Mouse (Mus musculus) ovary, postnatal 14 days (tissue): ENCODE results near the gene Fndc5.
A peak's percentile ranks its signal among the peaks of the same experiment; 100 is the strongest.

Experiments used
- DNase-seq: peaks from one replicate; pipeline ENCODE4 v3.0.0; 2022; ENCODE audit warnings: low spot score

Fndc5 gene

GRCm38 (mm10) chr4:129124652-129125146 lies 12.1 kb upstream of the Fndc5 start:
- no peak for DNase-seq

DNA sequence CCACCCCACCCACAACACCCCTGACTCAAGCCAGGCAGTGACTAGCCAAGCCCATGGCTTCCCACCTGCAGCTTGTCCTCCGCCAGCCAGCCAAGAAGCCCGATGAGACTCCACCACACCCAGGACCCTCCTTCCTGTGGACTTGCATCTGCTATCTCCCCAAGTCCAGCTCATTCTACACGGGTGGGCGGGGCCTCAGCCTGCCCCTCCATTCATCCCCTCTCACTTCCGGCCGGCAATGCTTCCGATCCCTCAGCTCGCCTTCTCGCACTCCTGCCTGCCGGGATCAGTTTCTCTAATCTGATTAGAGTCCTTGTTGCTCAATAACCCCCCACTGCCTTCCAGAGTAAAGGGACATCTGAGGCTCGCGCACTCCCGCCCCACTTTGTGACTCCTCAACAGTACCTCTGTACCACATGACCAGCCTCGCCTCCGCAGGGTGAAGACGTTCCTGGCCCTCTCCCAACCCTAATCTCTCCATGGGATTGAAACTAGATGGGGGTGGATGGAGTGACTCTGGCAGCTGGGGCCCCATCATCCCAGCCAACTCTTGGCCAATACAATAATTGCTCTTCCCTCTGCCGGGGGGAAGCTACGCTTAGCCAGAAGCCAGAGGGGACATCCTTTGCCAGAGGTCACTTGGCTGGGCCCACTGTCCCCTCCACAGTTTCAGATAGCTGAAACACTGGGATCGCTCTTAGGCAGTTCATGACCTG lies 10.9 kb upstream of the Fndc5 start:
- no peak for DNase-seq

- DNase-seq: no peak
Observed at GRCm38 (mm10) chr4:129128582-129129338, 8.0 kb upstream of the Fndc5 start.

DNA sequence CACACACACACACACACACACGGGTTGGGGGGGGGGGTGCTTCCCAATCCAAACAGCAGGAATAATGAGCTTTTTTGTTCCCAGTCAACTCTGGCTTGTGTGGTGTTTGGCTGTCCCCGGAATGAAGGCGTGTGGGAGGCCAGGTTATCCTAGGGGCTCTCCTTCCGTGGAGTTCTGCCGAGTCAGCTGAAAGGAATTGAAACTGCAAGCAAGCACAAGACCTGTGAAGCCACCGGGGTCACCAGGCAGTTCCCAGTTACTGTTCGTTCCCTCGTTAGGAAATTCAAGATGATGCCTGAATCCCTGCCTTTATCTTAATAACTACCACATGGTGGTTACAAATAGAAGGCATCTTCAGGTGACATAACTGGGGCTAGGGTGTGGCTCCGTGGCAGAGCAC lies 7.4 kb upstream of the Fndc5 start:
- DNase-seq: no peak

DNA sequence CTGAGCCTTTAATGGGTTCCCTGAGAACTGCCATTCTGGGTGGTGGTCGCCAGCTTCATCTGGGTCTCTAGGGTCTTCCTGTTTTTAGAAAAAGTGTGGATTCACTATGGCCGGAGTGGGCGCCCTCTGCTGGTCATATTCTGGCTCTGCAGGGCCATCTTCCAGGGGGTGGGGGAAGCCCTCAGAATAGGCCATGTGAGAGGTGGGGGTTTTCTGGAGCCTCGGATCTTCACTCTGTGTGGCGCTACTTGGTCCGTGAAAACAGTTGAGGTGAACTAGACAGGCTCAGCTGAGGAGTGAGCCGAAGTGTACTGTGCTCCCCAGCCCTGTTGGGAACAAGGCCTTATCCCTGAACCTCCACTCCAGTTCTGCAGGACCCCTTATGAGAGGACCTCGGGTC lies 6.7 kb upstream of the Fndc5 start:
- DNase-seq: no peak

DNA sequence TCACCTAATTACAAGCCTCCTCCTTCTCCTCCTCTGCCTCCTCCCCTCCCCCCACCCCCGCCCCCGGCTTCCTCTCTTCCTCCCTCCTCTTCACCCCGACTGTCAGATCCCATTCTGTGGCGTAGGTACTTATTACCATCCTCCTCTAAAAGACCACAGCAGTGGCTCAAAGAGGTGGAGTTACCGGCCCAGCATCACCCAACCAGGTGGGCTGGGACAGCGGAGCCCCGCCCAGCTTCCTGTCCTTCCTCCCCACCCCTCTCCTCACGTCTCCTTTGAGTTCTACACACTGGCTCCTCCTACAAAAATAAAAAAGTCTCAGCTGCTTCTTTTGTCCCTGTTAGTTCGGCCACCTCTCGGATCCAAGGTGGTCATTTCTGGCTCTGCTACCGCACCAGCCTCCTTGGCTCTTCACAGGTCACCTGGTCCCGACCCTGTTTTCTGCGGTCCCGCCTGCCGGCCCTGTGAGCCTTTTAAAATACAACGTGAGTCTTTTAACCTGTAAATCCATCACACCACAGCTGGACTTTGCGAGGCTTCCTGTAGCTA lies 6.0 kb upstream of the Fndc5 start:
- no peak for DNase-seq

DNA sequence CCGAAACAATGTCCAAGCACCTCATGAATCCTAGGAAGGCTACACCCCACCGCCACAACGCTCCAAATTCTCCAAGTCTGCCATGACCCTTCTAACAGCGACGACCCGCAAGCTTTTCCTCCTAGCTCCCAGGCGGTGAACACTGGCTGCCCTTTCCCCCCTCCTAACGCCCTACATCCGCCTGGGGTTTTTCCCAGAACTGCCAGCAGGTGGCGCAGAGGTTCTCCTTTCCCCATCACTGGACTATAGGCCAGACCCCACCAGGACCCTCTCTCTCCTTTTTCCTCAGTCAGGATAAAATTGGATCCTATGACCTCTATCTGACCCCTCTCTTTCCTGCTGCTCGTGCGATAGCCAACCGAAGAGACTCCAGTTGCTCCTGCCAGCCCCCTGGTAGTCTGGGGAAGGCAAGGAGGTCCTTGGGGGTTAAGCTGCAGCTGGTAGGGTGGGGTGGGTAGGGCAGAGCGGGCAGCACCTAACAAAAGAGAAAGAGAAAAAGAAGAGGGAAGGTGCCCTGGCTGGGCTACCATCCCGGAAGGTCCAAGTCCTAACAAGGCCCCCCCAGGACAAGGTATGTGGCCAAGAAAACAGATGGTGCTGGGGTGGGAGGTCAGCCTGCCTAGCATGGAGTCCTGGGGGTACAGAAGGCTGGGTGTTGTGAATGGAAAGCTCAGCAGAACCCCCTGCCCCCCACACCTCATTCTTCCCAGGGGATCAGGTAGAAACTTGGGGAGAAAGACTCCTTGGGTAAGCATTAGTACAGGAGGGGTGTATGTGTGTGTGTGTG lies 1.8 kb upstream of the Fndc5 start:
- DNase-seq: peak; percentile 81

GRCm38 (mm10) chr4:129135637-129136036 lies 1.2 kb upstream of the Fndc5 start:
- DNase-seq: no peak

- DNase-seq: no peak
Observed at GRCm38 (mm10) chr4:129136189-129136578, 615 bp upstream of the Fndc5 start.

- no peak for DNase-seq
Observed at GRCm38 (mm10) chr4:129137392-129138321, 858 bp downstream of the Fndc5 start.

- DNase-seq: no peak
Observed at GRCm38 (mm10) chr4:129139642-129140041, 2.8 kb downstream of the Fndc5 start.

DNA sequence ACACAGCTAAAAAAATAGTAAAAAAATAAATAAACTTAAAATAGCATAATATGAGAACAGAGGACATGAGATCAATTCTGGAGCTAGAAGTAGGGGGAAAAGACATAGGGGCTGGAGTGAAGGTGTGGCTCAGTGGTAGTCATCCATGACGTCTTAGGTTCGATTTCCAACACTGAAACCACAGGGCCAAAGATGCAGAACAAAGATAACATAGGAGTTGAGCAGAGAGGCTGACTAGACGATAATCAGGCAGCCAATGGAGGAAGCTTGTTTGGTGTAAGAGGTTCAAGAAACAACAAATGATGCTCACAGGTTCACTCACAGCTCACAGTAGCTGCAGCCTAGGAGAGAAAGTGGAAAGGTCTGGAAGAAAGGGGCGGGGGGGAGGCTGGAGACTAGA lies 4.0 kb downstream of the Fndc5 start:
- no peak for DNase-seq

GRCm38 (mm10) chr4:129141560-129142438 lies 5.0 kb downstream of the Fndc5 start:
- DNase-seq: no peak

GRCm38 (mm10) chr4:129142439-129143045 lies 5.7 kb downstream of the Fndc5 start:
- no peak for DNase-seq

- DNase-seq: no peak
Observed at GRCm38 (mm10) chr4:129143509-129143908, 6.7 kb downstream of the Fndc5 start.

DNA sequence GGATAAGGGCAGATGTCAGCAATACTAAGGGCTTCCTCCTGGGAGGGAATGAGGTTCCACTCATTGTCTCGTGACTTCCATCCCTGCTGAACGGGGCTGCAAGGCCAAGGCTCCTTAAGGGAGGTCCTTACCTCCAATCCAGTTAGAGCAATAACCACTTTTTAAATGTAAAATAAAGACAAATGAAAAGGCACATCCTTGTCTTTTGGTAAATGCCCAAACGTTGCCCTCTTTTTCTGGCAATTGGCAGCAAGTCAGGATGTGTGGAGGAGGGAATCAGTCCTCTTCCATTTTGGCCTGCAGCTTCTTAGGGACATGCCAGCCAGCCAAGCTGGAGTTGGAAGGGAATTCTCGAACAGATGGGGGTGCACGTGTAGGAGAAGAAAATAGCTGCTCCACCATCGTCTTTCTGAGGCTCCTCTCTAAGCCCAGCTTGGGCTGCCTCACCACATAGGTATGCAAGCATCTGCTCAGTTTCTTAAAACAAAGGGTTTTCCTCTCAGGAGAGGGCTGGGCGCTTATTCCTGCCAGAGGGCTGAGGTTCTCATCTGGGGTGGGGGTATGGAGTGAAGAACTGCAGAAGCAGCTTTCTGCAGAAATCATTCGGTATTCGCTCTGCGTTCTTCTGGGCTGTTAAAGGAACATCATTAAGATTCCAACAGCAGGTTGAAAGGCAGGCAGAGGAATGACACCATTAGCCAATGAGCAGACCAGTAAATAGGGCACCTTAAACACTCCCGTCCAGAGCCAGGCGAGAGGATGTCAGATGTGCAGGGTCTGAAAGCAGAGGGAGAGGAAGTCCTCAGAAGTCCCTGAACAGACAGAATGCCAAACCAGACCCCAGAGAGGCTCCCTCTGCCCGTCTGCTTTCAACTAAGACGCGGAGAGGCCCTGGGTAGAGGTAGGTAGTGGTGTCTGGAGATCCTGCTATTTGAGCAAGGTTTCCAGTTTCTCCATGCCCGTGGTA lies 7.9 kb downstream of the Fndc5 start:
- no peak for DNase-seq

GRCm38 (mm10) chr4:129145411-129145810 lies 8.6 kb downstream of the Fndc5 start:
- no peak for DNase-seq

- DNase-seq: no peak
Observed at GRCm38 (mm10) chr4:129145943-129146342, 9.1 kb downstream of the Fndc5 start.

DNA sequence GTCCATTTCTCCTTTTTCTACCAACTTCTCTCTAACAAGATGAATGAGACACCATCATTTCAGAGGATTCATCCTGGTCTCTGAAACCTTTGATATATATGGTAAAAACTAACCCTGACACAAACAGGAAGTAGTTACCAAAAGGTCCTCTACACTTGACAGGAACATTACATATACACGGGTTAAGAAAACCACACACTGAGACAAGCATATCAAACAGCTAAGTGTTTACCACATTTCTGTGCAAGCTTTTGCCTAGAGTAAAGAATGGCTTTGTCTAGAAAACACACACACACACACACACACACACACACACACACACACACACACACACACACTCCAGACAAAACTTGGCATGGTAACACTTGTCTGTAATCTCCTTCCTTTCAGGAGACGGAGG lies 9.6 kb downstream of the Fndc5 start:
- no peak for DNase-seq
